Mouse (Mus musculus) embryonic fibroblast, embryonic 13.5 days (primary cell): ENCODE results near the gene Glt1d1. TPM values are rescaled to one million over a fixed set of nuclear protein-coding genes. Genes with fewer than 3 reads are reported as not detected.
A peak's percentile ranks its signal among the peaks of the same experiment; 100 is the strongest.

Experiments used
- H3K27ac ChIP-seq: 2 replicates; pipeline ENCODE4 v1.5.1; 2012; ENCODE audit warnings: low read length, control low read depth, inconsistent platforms; ENCODE audit not compliant: insufficient read depth
- H3K4me1 ChIP-seq: 2 replicates; pipeline ENCODE4 v1.6.1; 2011; ENCODE audit warnings: low read length; ENCODE audit not compliant: control insufficient read depth, insufficient read depth
- H3K4me3 ChIP-seq: 2 replicates; pipeline ENCODE4 v1.5.1; 2011; ENCODE audit warnings: mild to moderate bottlenecking, control low read depth, low read length; ENCODE audit not compliant: insufficient read depth
- CTCF ChIP-seq: IDR thresholded peaks from 2 replicates; pipeline ENCODE4 v1.5.1; 2011; ENCODE audit warnings: mild to moderate bottlenecking, control low read depth, low read length, moderate library complexity, borderline replicate concordance; ENCODE audit not compliant: insufficient read depth
- POLR2A ChIP-seq: IDR thresholded peaks from 2 replicates; pipeline ENCODE4 v1.6.1; 2011; ENCODE audit warnings: low read depth, mild to moderate bottlenecking, control low read depth, low read length, moderate library complexity
- polyA plus RNA-seq: library from polyadenylated mRNA; stranded (reverse); fragments of >200 nt; gene quantifications from 2 replicates; pipeline ENCODE4 v1.2.4, GENCODE M21; 2011; ENCODE audit warnings: low read depth; ENCODE audit not compliant: missing spikeins, insufficient read length

The Glt1d1 gene
- polyA plus RNA-seq, 1 experiment: 0.51 TPM

- no peak overlapping the region for H3K4me3 ChIP-seq
- H3K27ac ChIP-seq: no peak overlapping the region
- H3K4me1 ChIP-seq: no peaks in the 10 kb centered on the region
- TF ChIP-seq POLR2A: no peak
- 0 out of 2 replicates have a peak, but pooled peaks have one; percentile 3 for TF ChIP-seq CTCF
Observed at GRCm38 (mm10) chr5:127648046-127648445, 16.0 kb downstream of the Glt1d1 start.

GRCm38 (mm10) chr5:127649077-127649476, 17.0 kb downstream of the Glt1d1 start:
- Histone ChIP-seq H3K4me3 (no peak overlapping the region), H3K4me1 (no peaks in the 10 kb centered on the region), H3K27ac (no peak overlapping the region)
- TF ChIP-seq POLR2A: no peak
- no peak for TF ChIP-seq CTCF

GRCm38 (mm10) chr5:127658257-127658656, 26.2 kb downstream of the Glt1d1 start:
- H3K4me1 ChIP-seq: no peaks in the 10 kb centered on the region
- TF ChIP-seq CTCF: no peak
- TF ChIP-seq POLR2A: no peak
- no peak overlapping the region for H3K4me3 ChIP-seq
- no peak overlapping the region for H3K27ac ChIP-seq

- Histone ChIP-seq H3K4me1 (no peaks in the 10 kb centered on the region), H3K27ac (no peak overlapping the region), H3K4me3 (no peak overlapping the region)
- TF ChIP-seq POLR2A (no peak), CTCF (no peak)
Observed at GRCm38 (mm10) chr5:127659312-127659711, 27.2 kb downstream of the Glt1d1 start.

GRCm38 (mm10) chr5:127660267-127660666, 28.2 kb downstream of the Glt1d1 start:
- TF ChIP-seq CTCF (no peak), POLR2A (no peak)
- Histone ChIP-seq H3K4me1 (no peaks in the 10 kb centered on the region), H3K27ac (no peak overlapping the region), H3K4me3 (no peak overlapping the region)

GRCm38 (mm10) chr5:127660979-127661378, 28.9 kb downstream of the Glt1d1 start:
- no peaks in the 10 kb centered on the region for H3K4me1 ChIP-seq
- no peak overlapping the region for H3K27ac ChIP-seq
- TF ChIP-seq CTCF: no peak
- TF ChIP-seq POLR2A: no peak
- no peak overlapping the region for H3K4me3 ChIP-seq

- Histone ChIP-seq H3K4me3 (no peak overlapping the region), H3K27ac (no peak overlapping the region), H3K4me1 (no peaks in the 10 kb centered on the region)
- no peak for TF ChIP-seq CTCF
- no peak for TF ChIP-seq POLR2A
Observed at GRCm38 (mm10) chr5:127673913-127674312, 41.9 kb downstream of the Glt1d1 start.

- Histone ChIP-seq H3K4me3 (no peak overlapping the region), H3K4me1 (no peaks in the 10 kb centered on the region), H3K27ac (no peak overlapping the region)
- TF ChIP-seq CTCF (no peak), POLR2A (no peak)
Observed at GRCm38 (mm10) chr5:127677561-127677960, 45.5 kb downstream of the Glt1d1 start.

GRCm38 (mm10) chr5:127678501-127678900, 46.4 kb downstream of the Glt1d1 start:
- no peak for TF ChIP-seq POLR2A
- TF ChIP-seq CTCF: no peak

GRCm38 (mm10) chr5:127688568-127689170, 56.6 kb downstream of the Glt1d1 start:
- Histone ChIP-seq H3K27ac (no peak overlapping the region), H3K4me3 (no peak overlapping the region), H3K4me1 (no peaks in the 10 kb centered on the region)
- TF ChIP-seq CTCF (no peak), POLR2A (no peak)

More at GRCm38 (mm10) chr5:127678501-127678900, 46.4 kb downstream of the Glt1d1 start:
- Histone ChIP-seq H3K4me1 (no peaks in the 10 kb centered on the region), H3K4me3 (no peak overlapping the region), H3K27ac (no peak overlapping the region)

GRCm38 (mm10) chr5:127691085-127691484, 59.0 kb downstream of the Glt1d1 start:
- no peak for TF ChIP-seq POLR2A
- no peak for TF ChIP-seq CTCF
- no peaks in the 10 kb centered on the region for H3K4me1 ChIP-seq
- no peak overlapping the region for H3K27ac ChIP-seq
- H3K4me3 ChIP-seq: no peak overlapping the region
